Mouse (Mus musculus) hindbrain, embryonic 13.5 days (tissue): ENCODE measurements around the gene Ripk3. TPM values are rescaled to one million over a fixed set of nuclear protein-coding genes. Genes with fewer than 3 reads are reported as not detected.

Experiments used
- ATAC-seq: fragments of 200-750 bp; cut with Nextera tagmentation; 2 replicates; pipeline ENCODE4 v1.8.0; 2017; ENCODE audit warnings: moderate TSS enrichment; ENCODE audit not compliant: low FRiP score
- H3K27ac ChIP-seq: fragments of 300-500 bp; sonication (generic); 2 replicates; pipeline ENCODE4 v1.5.1; 2015; ENCODE audit warnings: inconsistent platforms, mild to moderate bottlenecking, moderate library complexity
- H3K27me3 ChIP-seq: fragments of 300-500 bp; sonication (generic); 2 replicates; pipeline ENCODE4 v1.6.1; 2015; ENCODE audit warnings: mild to moderate bottlenecking, inconsistent platforms
- H3K36me3 ChIP-seq: fragments of 300-500 bp; sonication (generic); 2 replicates; pipeline ENCODE4 v1.6.1; 2015; ENCODE audit warnings: mild to moderate bottlenecking, inconsistent platforms
- H3K4me1 ChIP-seq: fragments of 300-500 bp; sonication (generic); replicated peaks from 2 replicates; pipeline ENCODE4 v1.6.1; 2015; ENCODE audit warnings: inconsistent platforms
- H3K4me2 ChIP-seq: fragments of 300-500 bp; sonication (generic); 2 replicates; pipeline ENCODE4 v1.6.1; 2015; ENCODE audit warnings: inconsistent platforms, mild to moderate bottlenecking, moderate library complexity
- H3K4me3 ChIP-seq: fragments of 300-500 bp; sonication (generic); 2 replicates; pipeline ENCODE4 v1.5.1; 2015; ENCODE audit warnings: mild to moderate bottlenecking, inconsistent platforms
- H3K9ac ChIP-seq: fragments of 300-500 bp; sonication (generic); 2 replicates; pipeline ENCODE4 v1.6.1; 2015; ENCODE audit warnings: mild to moderate bottlenecking, inconsistent platforms
- H3K9me3 ChIP-seq: fragments of 300-500 bp; sonication (generic); 2 replicates; pipeline ENCODE4 v1.6.1; 2016; ENCODE audit warnings: inconsistent platforms
- WGBS: fragments of 180-500 bp; shearing (Covaris S2); methylation state at CpG from one replicate; pipeline ENCODE4 v1.1.7; 2015; 5-methylcytosine and 5-hydroxymethylcytosine counted together
- polyA plus RNA-seq: library from polyadenylated mRNA; unstranded; fragments of >200 nt; fragmentation: Nextera tagmentation; extraction: Ambion mirVana; gene quantifications from 2 replicates; pipeline ENCODE4 v1.2.1, GENCODE M21; 2015

Ripk3 gene
- polyA plus RNA-seq, 1 experiment from 2014 or later: 2.6 TPM

DNA sequence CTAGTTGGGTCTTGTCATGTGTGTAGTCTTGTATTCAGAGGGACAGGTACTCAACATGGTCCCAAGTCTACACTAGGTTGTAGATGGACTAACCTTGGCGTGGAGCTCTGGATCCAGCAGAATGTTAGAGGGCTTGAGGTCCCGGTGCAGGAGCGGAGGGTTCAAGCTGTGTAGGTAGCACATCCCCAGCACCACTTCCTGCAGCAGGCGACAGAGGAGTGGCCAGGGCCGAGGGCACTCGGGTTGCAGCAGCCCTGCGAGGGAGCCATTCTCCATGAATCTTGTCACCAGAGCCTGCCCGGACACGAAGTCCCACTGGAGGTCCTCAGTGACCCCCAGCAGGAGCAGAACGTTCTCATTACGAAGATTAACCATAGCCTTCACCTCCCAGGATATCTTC lies 934 bp downstream of the Ripk3 start:
- H3K36me3 ChIP-seq: no peaks in the 10 kb centered on the region
- ATAC-seq: no peak
- H3K4me3 ChIP-seq: no peak overlapping the region
- no peaks in the 10 kb centered on the region for H3K9me3 ChIP-seq
- H3K27me3 ChIP-seq: peaks cover 86% of the 10 kb centered on the region
- H3K4me1 ChIP-seq: peaks cover 20% of the 10 kb centered on the region
- peak overlapping the region; percentile 46 for H3K4me2 ChIP-seq
- no peak overlapping the region for H3K27ac ChIP-seq
- WGBS: 34% methylated on average over 11 of the region's 11 CpGs
- H3K9ac ChIP-seq: no peak overlapping the region

DNA sequence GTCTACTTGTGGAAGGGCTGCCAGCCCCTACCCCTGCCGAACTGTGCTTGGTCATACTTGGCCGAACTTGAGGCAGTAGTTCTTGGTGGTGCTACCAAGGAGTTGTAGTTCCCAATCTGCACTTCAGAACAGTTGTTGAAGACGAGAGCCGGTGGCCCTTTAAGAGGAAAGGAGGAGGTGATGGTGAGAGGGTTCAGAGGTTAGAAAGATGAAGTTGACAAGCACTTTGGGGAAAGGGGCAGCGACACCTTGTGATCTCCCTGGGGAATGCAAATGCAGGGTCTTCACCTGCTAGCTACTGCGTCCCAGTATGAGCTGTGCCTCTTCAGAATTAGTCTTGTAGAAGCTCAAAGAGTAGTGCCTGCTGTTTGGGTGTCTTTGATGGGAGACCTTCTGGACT lies 3.5 kb downstream of the Ripk3 start:
- 21% methylated on average over 6 of the region's 6 CpGs for WGBS
- no peak for ATAC-seq
- no peak overlapping the region for H3K4me2 ChIP-seq
- H3K9me3 ChIP-seq: no peaks in the 10 kb centered on the region
- H3K27me3 ChIP-seq: peaks cover 97% of the 10 kb centered on the region
- no peak overlapping the region for H3K9ac ChIP-seq
- H3K4me1 ChIP-seq: peaks cover 26% of the 10 kb centered on the region
- no peak overlapping the region for H3K4me3 ChIP-seq
- H3K36me3 ChIP-seq: no peaks in the 10 kb centered on the region
- no peak overlapping the region for H3K27ac ChIP-seq

DNA sequence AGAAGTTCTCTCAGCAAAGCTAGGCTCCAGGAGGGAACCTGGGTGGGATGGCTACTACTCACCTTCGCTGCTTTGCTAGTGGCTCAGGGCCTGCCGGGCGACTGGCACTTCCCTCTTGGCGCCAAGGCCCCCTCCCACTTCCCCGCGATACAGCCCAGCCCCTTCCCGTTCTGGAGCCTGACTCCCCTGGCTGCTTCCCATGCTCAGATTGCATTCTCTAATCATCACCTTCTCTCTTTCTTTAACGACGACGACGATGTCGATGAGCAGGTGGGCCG lies 4.8 kb downstream of the Ripk3 start, which contains the start of gene Adcy4:
Adcy4 (minus strand) TSS at position 138 of the 278 bp plus-strand sequence.
- Histone ChIP-seq H3K36me3 (no peaks in the 10 kb centered on the region), H3K9ac (peak within 1 kb of the TSS; percentile 46), H3K4me3 (peak within 1 kb of the TSS; percentile 31), H3K4me1 (peaks cover 26% of the 10 kb centered on the region), H3K9me3 (no peaks in the 10 kb centered on the region), H3K27ac (peak within 1 kb of the TSS; percentile 30; the same call in 1 of the 2 replicates), H3K27me3 (peaks cover 92% of the 10 kb centered on the region), H3K4me2 (peak within 1 kb of the TSS; percentile 49)
- WGBS: 2% methylated on average over 13 of the region's 13 CpGs
- ATAC-seq: no peak

DNA sequence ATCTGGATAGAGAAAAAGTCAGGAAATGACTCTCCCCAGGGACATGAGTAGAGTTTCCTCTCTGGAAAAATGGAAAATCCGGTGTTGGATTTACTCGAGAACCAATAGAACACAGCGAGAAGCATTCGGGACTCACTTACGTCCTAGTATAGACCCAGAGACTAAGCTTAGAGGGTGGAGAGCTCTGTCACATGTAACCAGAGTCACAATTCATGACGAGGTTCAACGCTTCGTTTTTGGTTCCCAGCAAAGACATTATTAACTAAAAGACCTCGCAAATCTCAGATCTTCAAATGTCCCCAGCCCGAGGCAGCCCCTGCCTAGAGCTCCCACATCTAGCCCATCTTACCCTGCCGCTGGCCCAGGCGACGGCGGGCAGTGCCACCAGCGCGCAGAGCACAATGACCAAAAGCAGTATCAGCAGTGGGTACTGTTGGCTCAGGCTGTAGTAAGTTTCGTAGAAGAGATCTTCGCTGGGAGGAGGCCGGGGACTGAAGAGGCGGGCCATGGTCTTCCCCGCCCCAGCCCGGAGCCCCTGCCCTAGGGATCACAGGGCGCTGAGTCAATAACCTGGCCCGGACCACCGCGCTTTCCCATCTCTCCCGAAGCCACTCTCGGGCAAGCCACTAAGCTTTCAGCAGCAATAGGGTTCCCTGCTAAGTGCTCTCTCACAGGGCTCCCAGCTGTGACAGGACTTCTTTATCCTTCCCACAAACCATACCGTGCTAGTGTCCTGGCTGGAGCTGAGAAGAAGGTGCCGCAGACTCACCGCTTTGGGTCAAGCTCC lies 5.3 kb downstream of the Ripk3 start:
- H3K9me3 ChIP-seq: no peaks in the 10 kb centered on the region
- peak overlapping the region; percentile 49 for H3K4me2 ChIP-seq
- no peaks in the 10 kb centered on the region for H3K36me3 ChIP-seq
- H3K27ac ChIP-seq: peak overlapping the region; percentile 30; the same call in 1 of the 2 replicates
- H3K4me3 ChIP-seq: peak overlapping the region; percentile 31
- peaks cover 88% of the 10 kb centered on the region for H3K27me3 ChIP-seq
- peak overlapping the region; percentile 46 for H3K9ac ChIP-seq
- peaks cover 22% of the 10 kb centered on the region for H3K4me1 ChIP-seq
- 1% methylated on average over 31 of the region's 31 CpGs for WGBS
- ATAC-seq: no peak

DNA sequence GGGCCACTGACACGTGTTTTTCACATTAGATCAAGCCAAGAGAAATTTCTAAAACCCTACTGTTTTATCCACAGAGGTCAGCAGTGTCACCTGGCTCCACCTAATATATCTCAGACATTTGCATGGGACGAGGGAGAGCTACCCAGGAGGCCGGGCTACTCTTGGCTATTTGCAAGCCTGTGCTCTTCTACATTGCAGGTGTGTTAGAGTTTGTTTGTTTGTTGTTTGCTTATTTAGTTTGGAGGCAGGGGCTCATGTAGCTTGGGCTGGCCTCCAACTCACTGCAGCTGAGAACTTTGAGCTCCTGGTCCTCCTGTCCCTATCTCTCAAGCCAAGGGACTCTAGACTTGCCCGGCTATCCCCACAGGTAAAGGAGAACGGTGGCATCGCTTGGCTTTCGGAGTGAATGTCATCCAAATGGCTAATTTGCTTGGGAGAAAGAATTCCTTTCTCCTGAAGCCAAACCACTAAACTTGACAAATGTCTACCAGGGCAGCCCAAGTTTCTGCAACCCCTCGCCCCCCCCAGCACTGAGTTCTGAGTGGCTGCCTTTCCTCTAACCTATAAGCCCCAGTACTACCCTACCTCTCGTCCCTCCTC lies 6.2 kb downstream of the Ripk3 start:
- no peak overlapping the region for H3K9ac ChIP-seq
- ATAC-seq: no peak

DNA sequence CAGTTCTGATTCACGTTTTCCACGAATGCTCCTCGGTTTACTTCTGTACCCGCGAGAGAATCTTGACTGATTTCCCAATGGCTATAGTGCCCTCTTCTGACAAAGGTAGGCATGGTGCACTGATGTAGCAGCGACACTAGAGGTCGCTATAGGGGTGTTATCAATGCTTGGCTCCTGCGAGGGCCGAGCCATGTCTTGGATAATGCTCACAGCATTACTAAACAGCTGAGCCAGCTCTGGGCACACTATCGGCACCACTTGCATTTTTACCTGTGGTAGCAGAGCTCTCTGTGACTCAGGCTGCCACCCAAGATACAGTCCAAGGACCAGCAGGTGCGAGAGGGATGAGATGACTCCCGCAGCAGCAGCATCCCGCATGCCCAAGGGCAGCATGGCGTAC lies 7.4 kb downstream of the Ripk3 start:
- Histone ChIP-seq H3K4me3 (peak overlapping the region; percentile 21; the same call in 1 of the 2 replicates), H3K9ac (peak overlapping the region; percentile 46; the same call in 1 of the 2 replicates), H3K36me3 (no peaks in the 10 kb centered on the region), H3K27ac (no peak overlapping the region), H3K9me3 (no peaks in the 10 kb centered on the region), H3K4me1 (peaks cover 17% of the 10 kb centered on the region), H3K27me3 (peaks cover 68% of the 10 kb centered on the region), H3K4me2 (peak overlapping the region; percentile 48)
- WGBS: 14% methylated on average over 14 of the region's 14 CpGs
- peak; percentile 87 for ATAC-seq

More for the DNA sequence above, 6.2 kb downstream of the Ripk3 start:
- Histone ChIP-seq H3K4me1 (peaks cover 17% of the 10 kb centered on the region), H3K4me3 (peak overlapping the region; percentile 11; the same call in 1 of the 2 replicates), H3K27me3 (peaks cover 79% of the 10 kb centered on the region), H3K27ac (no peak overlapping the region), H3K9me3 (no peaks in the 10 kb centered on the region), H3K36me3 (no peaks in the 10 kb centered on the region), H3K4me2 (peak overlapping the region; percentile 49)
- WGBS: 53% methylated on average over 9 of the region's 9 CpGs

DNA sequence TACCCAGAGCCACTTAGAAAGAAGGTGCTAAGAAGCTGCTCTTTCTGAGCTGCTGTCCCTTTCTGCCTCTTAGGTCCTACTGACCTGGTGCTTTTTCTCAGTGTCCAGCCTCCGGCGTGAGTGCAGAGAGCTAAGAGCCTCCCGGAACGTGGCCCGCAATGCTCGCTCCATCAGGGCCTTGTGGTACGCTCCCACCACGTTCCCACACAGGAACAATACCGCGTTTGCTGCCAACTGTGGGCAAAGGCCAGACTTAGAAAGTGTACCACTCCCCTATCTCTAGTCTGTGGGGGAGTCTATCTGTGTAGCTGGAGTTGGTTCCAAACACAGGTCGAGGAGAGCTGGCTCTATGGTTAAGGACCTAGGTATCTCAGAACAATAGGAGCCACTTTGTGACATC lies 7.9 kb downstream of the Ripk3 start:
- no peak overlapping the region for H3K9ac ChIP-seq
- H3K4me2 ChIP-seq: no peak overlapping the region
- ATAC-seq: 0 out of 2 replicates have a peak, but pooled peaks have one; percentile 19

DNA sequence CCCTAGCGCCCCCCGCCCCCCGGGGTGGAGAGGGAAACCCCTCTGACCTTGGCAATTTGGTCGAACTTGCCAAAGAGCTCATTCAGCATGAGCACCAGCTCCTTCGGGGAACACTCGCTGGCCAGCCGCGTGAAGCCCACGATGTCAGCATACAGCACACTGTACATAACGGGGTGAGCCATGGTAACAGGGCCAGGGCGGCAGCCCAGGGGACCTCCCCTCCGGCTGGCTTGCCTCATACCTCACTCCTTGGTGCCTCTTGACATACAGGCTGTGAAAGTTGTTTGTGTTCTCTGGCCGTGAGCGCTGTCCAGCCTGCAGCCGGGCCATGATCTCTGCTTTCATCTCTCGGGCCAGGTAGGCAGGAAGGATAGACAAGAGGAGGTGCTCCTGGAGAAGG lies 9.0 kb downstream of the Ripk3 start:
- peaks cover 17% of the 10 kb centered on the region for H3K4me1 ChIP-seq
- H3K27me3 ChIP-seq: peaks cover 56% of the 10 kb centered on the region
- H3K4me2 ChIP-seq: no peak overlapping the region
- no peaks in the 10 kb centered on the region for H3K36me3 ChIP-seq
- H3K4me3 ChIP-seq: no peak overlapping the region
- no peak for ATAC-seq
- 67% methylated on average over 16 of the region's 16 CpGs for WGBS
- H3K9me3 ChIP-seq: no peaks in the 10 kb centered on the region
- H3K27ac ChIP-seq: no peak overlapping the region
- no peak overlapping the region for H3K9ac ChIP-seq

More for the DNA sequence above, 7.9 kb downstream of the Ripk3 start:
- whole genome bisulfite sequencing: 87% methylated on average over 11 of the region's 11 CpGs
- H3K27me3 ChIP-seq: peaks cover 62% of the 10 kb centered on the region
- peaks cover 17% of the 10 kb centered on the region for H3K4me1 ChIP-seq
- H3K4me3 ChIP-seq: no peak overlapping the region
- no peak overlapping the region for H3K27ac ChIP-seq
- H3K36me3 ChIP-seq: no peaks in the 10 kb centered on the region
- H3K9me3 ChIP-seq: no peaks in the 10 kb centered on the region

DNA sequence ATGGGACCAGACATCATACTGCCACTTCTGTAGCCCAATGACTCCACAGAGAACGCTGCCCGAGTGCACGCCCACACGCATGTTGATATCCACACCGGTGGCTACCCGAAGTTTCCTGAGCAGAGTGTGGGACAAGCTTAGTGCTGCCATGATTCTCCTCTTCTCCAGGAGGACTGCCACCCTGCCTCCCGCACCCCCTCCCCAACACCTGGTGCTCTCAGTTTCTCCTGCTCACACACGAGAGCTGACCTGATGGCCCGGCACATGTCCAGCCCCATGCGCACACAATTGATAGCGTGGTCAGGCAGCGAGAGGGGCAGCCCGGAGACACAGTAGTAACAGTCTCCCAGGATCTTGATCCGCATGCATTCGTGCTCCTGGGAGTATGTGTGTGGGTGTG lies 10.0 kb downstream of the Ripk3 start:
- Histone ChIP-seq H3K4me1 (peaks cover 15% of the 10 kb centered on the region), H3K36me3 (no peaks in the 10 kb centered on the region), H3K27ac (no peak overlapping the region), H3K9me3 (no peaks in the 10 kb centered on the region), H3K27me3 (peaks cover 52% of the 10 kb centered on the region), H3K4me2 (no peak overlapping the region), H3K9ac (no peak overlapping the region), H3K4me3 (no peak overlapping the region)
- no peak for ATAC-seq
- 92% methylated on average over 15 of the region's 15 CpGs for WGBS

DNA sequence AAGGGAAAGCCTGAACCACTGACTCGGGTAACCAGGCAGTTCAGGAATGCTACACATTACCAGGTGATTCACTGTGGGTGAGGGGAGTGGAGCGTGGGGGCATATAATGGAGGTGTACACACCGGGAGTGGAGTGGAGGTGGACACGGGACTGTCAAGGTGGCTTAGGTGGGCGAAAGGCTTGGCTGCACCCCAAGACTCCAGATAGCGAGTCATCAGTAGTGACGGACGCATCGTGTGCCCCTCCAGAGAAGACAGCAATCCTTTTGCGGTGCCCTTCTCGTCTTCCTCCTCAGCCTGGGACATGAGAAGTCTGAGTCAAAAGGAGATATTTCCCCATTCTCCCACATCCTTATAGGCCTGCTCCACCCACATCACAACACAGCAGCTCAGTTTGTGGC lies 10.9 kb downstream of the Ripk3 start:
- Histone ChIP-seq H3K4me1 (peaks cover 6% of the 10 kb centered on the region; the same call in 1 of the 2 replicates), H3K4me2 (no peak overlapping the region), H3K27me3 (peaks cover 48% of the 10 kb centered on the region), H3K36me3 (no peaks in the 10 kb centered on the region), H3K4me3 (no peak overlapping the region), H3K9ac (no peak overlapping the region), H3K27ac (no peak overlapping the region), H3K9me3 (no peaks in the 10 kb centered on the region)
- 87% methylated on average over 11 of the region's 11 CpGs for WGBS
- no peak for ATAC-seq

DNA sequence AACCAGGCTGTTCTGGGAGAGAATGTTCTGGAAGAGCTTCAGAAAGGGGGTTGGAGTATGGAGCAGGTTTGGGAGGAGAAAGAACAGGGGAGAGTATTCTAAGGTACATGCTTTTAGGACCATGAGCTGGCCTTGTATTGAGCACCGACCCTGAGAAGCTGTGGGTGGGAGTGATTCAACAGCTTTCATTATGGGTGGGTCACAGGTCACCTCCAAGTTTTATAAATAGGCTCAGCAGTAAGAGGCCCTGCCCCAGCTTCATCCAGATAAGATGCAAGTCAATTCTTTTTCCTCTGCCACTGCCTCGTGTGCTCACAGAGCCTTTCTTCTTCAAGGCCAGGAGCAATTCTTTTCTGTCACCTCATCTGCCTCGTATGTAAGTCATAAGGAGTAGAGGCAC lies 11.5 kb downstream of the Ripk3 start:
- Histone ChIP-seq H3K9me3 (no peaks in the 10 kb centered on the region), H3K9ac (no peak overlapping the region), H3K27ac (no peak overlapping the region), H3K36me3 (no peaks in the 10 kb centered on the region), H3K4me1 (peaks cover 6% of the 10 kb centered on the region; the same call in 1 of the 2 replicates), H3K4me2 (no peak overlapping the region), H3K27me3 (peaks cover 48% of the 10 kb centered on the region), H3K4me3 (no peak overlapping the region)
- no peak for ATAC-seq
- 45% methylated on average over 3 of the region's 3 CpGs for WGBS

DNA sequence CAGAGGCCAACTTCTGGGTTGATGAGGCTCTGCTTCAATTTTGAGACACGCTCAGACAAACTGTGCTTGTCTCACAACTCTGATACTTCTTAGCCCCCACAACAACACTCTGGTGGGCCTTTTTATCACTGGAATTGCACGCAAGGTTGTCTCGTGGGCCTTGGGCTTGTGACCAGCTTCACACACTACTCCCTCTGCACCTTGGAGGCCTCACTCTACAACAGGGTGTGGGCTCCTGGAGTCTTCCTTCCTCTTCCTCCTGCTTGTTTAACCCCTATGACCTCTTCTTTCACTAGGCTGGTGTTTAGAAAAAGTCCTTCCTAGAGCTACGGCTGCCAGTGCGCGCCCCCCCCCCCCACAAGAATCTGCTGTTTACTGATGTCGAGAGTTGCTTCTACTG lies 12.0 kb downstream of the Ripk3 start:
- ATAC-seq: no peak
- Histone ChIP-seq H3K4me3 (no peak overlapping the region), H3K4me1 (peaks cover 4% of the 10 kb centered on the region; the same call in 1 of the 2 replicates), H3K4me2 (no peak overlapping the region), H3K27me3 (peaks cover 48% of the 10 kb centered on the region), H3K27ac (no peak overlapping the region), H3K9ac (no peak overlapping the region), H3K36me3 (no peaks in the 10 kb centered on the region), H3K9me3 (no peaks in the 10 kb centered on the region)
- 66% methylated on average over 7 of the region's 7 CpGs for WGBS
